Mouse (Mus musculus) hindbrain, embryonic 12.5 days (tissue): ENCODE measurements around the gene Lhfp. TPM values are rescaled to one million over a fixed set of nuclear protein-coding genes. Genes with fewer than 3 reads are reported as not detected.

Source experiments
- ATAC-seq: fragments of 200-750 bp; cut with Nextera tagmentation; 2 replicates; pipeline ENCODE4 v1.8.0; 2017; ENCODE audit warnings: moderate TSS enrichment; ENCODE audit not compliant: low FRiP score
- H3K27ac ChIP-seq: fragments of 300-500 bp; sonication (generic); 2 replicates; pipeline ENCODE4 v1.5.1; 2016; ENCODE audit warnings: mild to moderate bottlenecking
- H3K27me3 ChIP-seq: fragments of 300-500 bp; sonication (generic); 2 replicates; pipeline ENCODE4 v1.6.1; 2016; ENCODE audit warnings: mild to moderate bottlenecking
- H3K36me3 ChIP-seq: fragments of 300-500 bp; sonication (generic); 2 replicates; pipeline ENCODE4 v1.6.1; 2016; ENCODE audit warnings: mild to moderate bottlenecking
- H3K4me1 ChIP-seq: fragments of 300-500 bp; sonication (generic); 2 replicates; pipeline ENCODE4 v1.6.1; 2016
- H3K4me2 ChIP-seq: fragments of 300-500 bp; sonication (generic); replicated peaks from 2 replicates; pipeline ENCODE4 v1.6.1; 2016; ENCODE audit warnings: mild to moderate bottlenecking
- H3K4me3 ChIP-seq: fragments of 300-500 bp; sonication (generic); 2 replicates; pipeline ENCODE4 v1.5.1; 2016; ENCODE audit warnings: mild to moderate bottlenecking
- H3K9ac ChIP-seq: fragments of 300-500 bp; sonication (generic); 2 replicates; pipeline ENCODE4 v1.6.1; 2016; ENCODE audit warnings: mild to moderate bottlenecking, moderate library complexity
- H3K9me3 ChIP-seq: fragments of 300-500 bp; sonication (generic); replicated peaks from 2 replicates; pipeline ENCODE4 v1.6.1; 2016; ENCODE audit warnings: mild to moderate bottlenecking
- WGBS: fragments of 180-500 bp; shearing (Covaris S2); methylation state at CpG from one replicate; pipeline ENCODE4 v1.1.7; 2016; 5-methylcytosine and 5-hydroxymethylcytosine counted together
- polyA plus RNA-seq: library from polyadenylated mRNA; unstranded; fragments of >200 nt; fragmentation: Nextera tagmentation; extraction: Ambion mirVana; gene quantifications from 2 replicates; pipeline ENCODE4 v1.2.1, GENCODE M21; 2016

The Lhfp gene
- polyA plus RNA-seq, 1 experiment from 2014 or later, result 64.2 TPM

DNA sequence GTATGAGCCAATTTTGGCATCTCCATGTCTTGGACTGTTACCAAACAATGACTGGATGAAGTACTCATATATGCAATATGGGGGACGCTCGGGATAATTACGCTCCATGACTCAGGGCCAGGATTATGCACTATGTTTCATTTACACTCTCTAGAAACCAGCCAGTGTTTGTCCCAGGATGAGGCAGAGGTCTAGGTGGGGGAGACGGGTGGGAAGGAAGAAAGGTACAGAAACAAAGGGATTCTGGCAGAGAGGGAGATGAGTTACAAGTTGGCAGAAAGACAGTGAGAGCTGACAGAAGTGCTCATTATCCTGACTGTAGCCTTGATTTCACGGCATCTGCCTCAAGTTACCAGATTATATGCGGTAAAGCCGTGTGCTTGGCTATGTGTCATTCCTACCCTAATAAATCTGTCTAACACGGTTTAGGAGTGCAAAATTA, 154.4 kb downstream of the Lhfp start:
- ATAC-seq, result no peak
- no peak overlapping the region for H3K9ac ChIP-seq
- H3K27me3 ChIP-seq, result no peaks in the 10 kb centered on the region
- WGBS, result 76% methylated on average over 8 of the region's 8 CpGs
- H3K4me1 ChIP-seq, result 0 out of 2 replicates have a peak, but pooled peaks cover 6% of the 10 kb centered on the region
- H3K4me2 ChIP-seq, result no peak overlapping the region
- no peaks in the 10 kb centered on the region for H3K9me3 ChIP-seq
- no peaks in the 10 kb centered on the region for H3K36me3 ChIP-seq
- H3K4me3 ChIP-seq, result no peak overlapping the region
- no peak overlapping the region for H3K27ac ChIP-seq

DNA sequence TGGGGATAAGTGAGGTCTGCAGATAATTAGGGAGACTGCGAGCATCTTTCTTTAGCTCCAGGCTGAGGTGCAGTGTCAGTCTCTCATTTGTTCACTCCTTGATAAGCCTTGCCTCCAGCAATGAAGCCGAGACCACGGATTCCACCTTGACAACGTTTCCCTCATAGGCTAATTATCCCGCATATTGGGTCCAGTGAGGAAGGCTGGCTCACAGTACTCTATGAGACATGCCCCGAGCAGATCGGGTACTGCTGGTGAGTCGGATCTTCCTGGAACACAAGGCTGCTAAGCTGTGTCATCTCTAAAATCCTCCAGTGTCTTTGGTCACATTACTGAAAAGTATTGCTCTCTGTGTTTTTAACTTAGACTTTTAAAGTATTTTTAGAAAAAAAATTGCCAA, 158.8 kb downstream of the Lhfp start:
- ATAC-seq, result no peak
- Histone ChIP-seq H3K27me3 (no peaks in the 10 kb centered on the region), H3K9ac (no peak overlapping the region), H3K27ac (no peak overlapping the region), H3K36me3 (no peaks in the 10 kb centered on the region), H3K9me3 (no peaks in the 10 kb centered on the region), H3K4me1 (peaks cover 40% of the 10 kb centered on the region), H3K4me2 (no peak overlapping the region), H3K4me3 (no peak overlapping the region)
- WGBS, result 88% methylated on average over 8 of the region's 8 CpGs

DNA sequence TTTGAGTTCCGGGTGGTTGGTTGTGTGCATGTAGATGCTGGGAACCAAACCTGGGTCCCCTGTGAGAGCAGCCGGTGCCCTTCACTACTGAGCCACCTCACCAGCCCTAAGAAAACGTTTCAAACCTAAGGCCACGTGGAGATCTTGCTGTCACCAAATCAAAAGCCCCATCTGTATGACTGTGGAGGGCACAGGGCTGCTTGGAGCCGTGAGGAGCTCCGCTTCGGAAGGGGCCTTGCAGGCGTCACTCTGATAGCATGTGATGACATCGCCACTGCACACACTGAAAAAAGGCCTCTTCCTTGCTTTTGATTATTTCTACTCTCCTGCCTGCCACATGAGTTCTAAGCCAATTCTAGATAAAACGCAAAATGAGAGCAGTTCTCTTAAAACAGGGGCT, 159.5 kb downstream of the Lhfp start:
- Histone ChIP-seq H3K4me3 (no peak overlapping the region), H3K4me2 (no peak overlapping the region), H3K9ac (no peak overlapping the region), H3K27me3 (no peaks in the 10 kb centered on the region), H3K27ac (peak overlapping the region; percentile 60; the same call in 1 of the 2 replicates), H3K4me1 (peaks cover 42% of the 10 kb centered on the region), H3K36me3 (no peaks in the 10 kb centered on the region), H3K9me3 (no peaks in the 10 kb centered on the region)
- WGBS, result 67% methylated on average over 10 of the region's 10 CpGs
- no peak for ATAC-seq

DNA sequence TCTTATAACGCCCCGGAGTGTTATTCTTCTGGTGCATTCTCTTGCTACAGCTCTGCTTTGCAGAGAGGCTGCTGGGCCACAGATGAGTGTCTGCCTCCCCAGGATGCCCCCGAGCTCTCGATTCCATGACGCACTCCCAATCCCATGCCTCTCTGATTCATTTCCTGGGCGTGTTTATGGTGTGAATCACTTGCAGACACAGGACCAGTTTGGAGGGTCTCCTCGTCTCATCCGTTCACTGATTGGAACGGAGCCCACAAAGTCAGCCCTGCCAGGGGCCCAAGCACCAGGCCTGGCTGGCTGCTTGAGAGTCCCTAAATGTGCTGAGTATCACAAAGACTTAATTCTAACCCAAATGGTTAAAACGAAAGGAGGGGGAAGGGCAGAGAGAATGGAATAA, 160.3 kb downstream of the Lhfp start:
- Histone ChIP-seq H3K4me3 (no peak overlapping the region), H3K4me2 (peak overlapping the region; percentile 9; the same call in 1 of the 2 replicates), H3K9ac (no peak overlapping the region), H3K27me3 (no peaks in the 10 kb centered on the region), H3K4me1 (peaks cover 48% of the 10 kb centered on the region), H3K36me3 (no peaks in the 10 kb centered on the region), H3K27ac (peak overlapping the region; percentile 60), H3K9me3 (no peaks in the 10 kb centered on the region)
- ATAC-seq, result peak; percentile 55
- WGBS, result 31% methylated on average over 10 of the region's 10 CpGs

DNA sequence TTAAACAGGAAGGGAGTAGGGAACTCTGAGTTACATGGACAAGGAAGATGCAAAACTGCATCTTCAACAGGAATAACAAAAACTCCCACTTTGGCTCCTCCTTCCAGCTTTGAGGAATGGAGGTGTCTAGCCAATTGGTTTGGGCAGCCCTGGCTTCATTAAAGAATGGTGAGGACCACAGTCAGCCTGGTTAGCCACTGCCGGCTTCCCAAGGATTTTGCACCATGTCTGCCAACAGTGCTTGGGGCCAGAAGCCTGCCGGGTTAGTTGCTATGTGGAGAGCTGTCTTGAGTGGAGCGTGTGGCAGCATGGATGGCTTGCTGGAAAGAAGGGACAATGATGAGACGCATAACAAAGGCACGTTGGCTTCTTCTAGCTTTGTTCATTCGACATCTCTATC, 160.9 kb downstream of the Lhfp start:
- no peak for ATAC-seq
- 29% methylated on average over 6 of the region's 6 CpGs for WGBS
- peak overlapping the region; percentile 60 for H3K27ac ChIP-seq
- no peak overlapping the region; the same call in 1 of the 2 replicates for H3K4me2 ChIP-seq
- no peaks in the 10 kb centered on the region for H3K36me3 ChIP-seq
- H3K9ac ChIP-seq, result no peak overlapping the region
- H3K27me3 ChIP-seq, result no peaks in the 10 kb centered on the region
- no peak overlapping the region for H3K4me3 ChIP-seq
- no peaks in the 10 kb centered on the region for H3K9me3 ChIP-seq
- peaks cover 53% of the 10 kb centered on the region for H3K4me1 ChIP-seq

DNA sequence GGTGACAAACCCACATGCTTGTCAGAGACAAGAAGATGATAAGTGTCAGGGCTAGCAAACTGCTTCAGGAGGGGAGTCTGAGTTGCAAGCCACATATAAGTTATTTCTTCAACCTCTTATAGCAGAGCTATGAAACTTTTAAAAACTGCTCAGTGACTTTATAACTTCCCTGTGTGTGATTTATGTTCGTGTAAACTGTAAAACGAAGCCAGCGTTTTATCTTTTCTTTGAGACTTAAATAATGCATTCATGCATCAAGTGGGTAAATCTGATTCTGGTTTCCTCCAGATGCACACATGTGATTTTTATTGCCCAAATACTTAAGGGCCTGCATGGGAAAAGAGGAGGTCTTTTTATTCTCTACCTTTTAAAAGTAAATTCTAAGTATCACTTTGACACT, 161.4 kb downstream of the Lhfp start:
- WGBS, result 90% methylated on average over 3 of the region's 3 CpGs
- Histone ChIP-seq H3K9me3 (no peaks in the 10 kb centered on the region), H3K36me3 (no peaks in the 10 kb centered on the region), H3K27me3 (no peaks in the 10 kb centered on the region), H3K4me2 (no peak overlapping the region), H3K27ac (no peak overlapping the region), H3K4me3 (no peak overlapping the region), H3K9ac (no peak overlapping the region), H3K4me1 (peaks cover 54% of the 10 kb centered on the region)
- ATAC-seq, result no peak

DNA sequence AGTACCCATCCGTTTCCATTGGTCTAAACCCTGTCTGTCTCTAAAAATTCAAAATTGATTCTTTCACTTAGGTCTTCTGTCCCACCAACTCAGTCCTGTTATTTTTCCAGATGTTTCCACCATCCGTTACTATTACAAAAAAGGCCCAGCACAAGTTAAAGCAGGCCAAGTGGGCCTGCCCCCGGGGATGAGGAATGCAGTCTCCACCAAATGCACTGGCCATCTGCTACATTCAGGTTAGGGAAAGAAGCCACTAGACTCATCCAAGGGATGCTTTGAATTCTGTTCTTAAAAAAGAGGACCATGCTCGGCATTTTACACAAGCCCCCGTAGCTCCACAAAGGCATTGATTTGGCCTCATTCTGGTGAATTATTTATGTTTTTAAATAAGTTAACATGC, 162.3 kb downstream of the Lhfp start:
- Histone ChIP-seq H3K4me2 (no peak overlapping the region), H3K9me3 (no peaks in the 10 kb centered on the region), H3K27ac (no peak overlapping the region), H3K4me1 (peaks cover 54% of the 10 kb centered on the region), H3K36me3 (no peaks in the 10 kb centered on the region), H3K9ac (no peak overlapping the region), H3K27me3 (no peaks in the 10 kb centered on the region), H3K4me3 (no peak overlapping the region)
- WGBS, result 65% methylated on average over 5 of the region's 5 CpGs
- no peak for ATAC-seq

DNA sequence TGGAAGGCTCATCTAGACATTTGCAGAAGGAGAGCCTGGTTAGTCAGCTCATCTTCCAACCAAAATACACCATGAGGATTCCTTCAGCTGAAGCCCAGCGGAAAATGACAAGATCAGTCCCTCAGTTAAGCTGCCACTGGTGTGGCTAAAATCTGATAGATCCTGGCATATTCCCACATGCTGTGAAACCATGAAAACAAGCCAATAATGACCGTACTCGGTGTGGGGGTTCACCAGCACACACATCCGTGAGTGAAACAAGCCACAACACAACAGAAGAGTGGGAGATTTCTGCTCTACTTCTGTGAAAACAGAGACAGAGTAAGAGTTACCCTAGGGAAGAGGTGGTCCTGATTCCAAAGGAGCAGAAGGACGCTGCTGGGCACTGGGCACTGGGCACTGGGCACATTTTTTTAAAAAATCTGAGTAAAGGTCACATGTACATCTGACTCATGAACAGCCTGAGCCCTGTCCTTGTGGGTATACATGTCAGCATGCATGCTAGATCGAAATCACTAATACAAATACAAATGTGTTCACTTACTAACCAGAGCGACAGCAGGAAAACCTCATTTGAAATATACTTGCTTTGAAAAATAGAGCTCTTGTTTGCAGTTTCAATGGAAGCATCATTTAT, 163.1 kb downstream of the Lhfp start:
- peak overlapping the region; percentile 48; the same call in 1 of the 2 replicates for H3K27ac ChIP-seq
- H3K27me3 ChIP-seq, result no peaks in the 10 kb centered on the region
- H3K4me1 ChIP-seq, result peaks cover 57% of the 10 kb centered on the region
- H3K4me3 ChIP-seq, result no peak overlapping the region
- no peak for ATAC-seq
- no peak overlapping the region for H3K9ac ChIP-seq
- no peaks in the 10 kb centered on the region for H3K9me3 ChIP-seq
- WGBS, result 73% methylated on average over 7 of the region's 7 CpGs
- H3K36me3 ChIP-seq, result no peaks in the 10 kb centered on the region
- no peak overlapping the region for H3K4me2 ChIP-seq

DNA sequence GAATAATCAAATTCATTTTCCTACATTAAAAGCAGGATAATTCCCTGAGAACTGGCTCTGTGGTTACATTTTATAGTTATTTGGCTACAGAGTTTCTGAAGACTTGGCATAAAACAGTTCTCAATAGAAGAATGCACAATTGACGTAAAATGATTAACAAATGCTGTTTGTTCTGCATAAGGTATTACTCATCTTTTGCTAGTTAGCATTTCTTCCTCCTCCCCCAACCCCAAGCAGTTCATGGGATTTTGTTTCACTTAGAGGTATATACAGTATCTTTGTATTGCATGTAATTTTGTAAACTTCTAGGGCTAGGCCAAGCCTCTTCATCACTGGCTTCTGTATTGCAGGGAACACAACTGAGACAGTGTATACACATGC, 163.6 kb downstream of the Lhfp start:
- Histone ChIP-seq H3K36me3 (no peaks in the 10 kb centered on the region), H3K9ac (no peak overlapping the region), H3K27me3 (no peaks in the 10 kb centered on the region), H3K27ac (no peak overlapping the region), H3K9me3 (no peaks in the 10 kb centered on the region), H3K4me2 (no peak overlapping the region), H3K4me3 (no peak overlapping the region), H3K4me1 (peaks cover 61% of the 10 kb centered on the region)
- WGBS, result 91% methylated on average over 1 of the region's 1 CpGs
- ATAC-seq, result no peak

DNA sequence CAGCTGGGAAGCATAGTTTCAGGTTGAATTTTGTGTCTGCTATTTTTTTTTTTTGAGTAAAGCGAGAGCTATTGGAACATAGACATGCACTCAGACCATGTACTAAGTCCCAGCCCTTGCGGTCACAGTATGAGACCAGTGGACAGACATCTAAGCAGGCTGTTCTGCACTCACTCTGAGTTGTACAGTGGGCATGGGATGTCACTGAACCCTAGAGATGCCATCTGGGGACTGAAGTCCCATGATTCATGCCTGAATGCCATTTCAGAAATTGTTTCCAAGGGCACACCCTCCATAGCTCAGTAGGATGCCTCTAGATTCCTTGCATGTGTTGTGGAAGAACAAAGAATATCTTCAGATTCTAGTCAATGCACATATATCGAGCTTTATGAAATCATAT, 164.4 kb downstream of the Lhfp start:
- Histone ChIP-seq H3K27me3 (no peaks in the 10 kb centered on the region), H3K9me3 (no peaks in the 10 kb centered on the region), H3K4me3 (no peak overlapping the region), H3K4me1 (peaks cover 60% of the 10 kb centered on the region), H3K9ac (no peak overlapping the region), H3K4me2 (no peak overlapping the region), H3K36me3 (no peaks in the 10 kb centered on the region), H3K27ac (0 out of 2 replicates have a peak overlapping the region, but pooled peaks have one; percentile 40)
- 81% methylated on average over 3 of the region's 3 CpGs for WGBS
- ATAC-seq, result no peak

DNA sequence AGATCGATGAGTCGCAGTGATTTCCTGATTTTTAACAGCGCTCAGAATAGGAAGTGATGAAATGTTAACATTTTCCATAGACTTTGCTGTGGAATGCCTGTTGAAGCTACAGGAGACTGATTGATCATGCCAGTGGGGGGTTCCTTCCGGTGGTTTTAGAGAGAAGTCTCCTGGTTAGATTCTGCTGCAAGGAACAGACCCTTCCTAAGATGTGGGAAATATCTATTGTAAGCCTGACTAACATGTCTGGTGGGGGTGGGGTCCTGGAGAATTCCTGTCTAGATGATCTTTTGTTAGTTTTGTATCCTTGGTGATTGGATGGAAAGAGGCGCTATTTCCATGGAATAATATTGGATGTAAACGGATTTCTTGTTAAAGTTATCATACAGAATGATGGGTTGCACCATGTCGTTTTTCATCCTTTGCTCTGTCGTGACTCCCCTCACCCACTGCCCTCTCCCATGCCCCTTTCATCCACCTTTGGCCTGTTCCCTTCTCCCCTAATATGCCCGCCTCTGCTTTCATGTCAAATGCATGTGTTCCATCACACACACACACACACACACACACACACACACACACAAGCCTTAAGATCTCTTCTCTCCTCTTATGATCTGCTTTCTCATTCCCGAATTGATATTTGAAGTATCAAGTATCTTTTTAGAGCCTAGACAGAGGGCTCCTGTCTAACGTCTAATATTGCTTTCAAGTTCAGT, 165.3 kb downstream of the Lhfp start:
- no peak overlapping the region for H3K9ac ChIP-seq
- 14% methylated on average over 11 of the region's 11 CpGs for WGBS
- H3K4me3 ChIP-seq, result no peak overlapping the region
- H3K27me3 ChIP-seq, result no peaks in the 10 kb centered on the region
- peak overlapping the region; percentile 29 for H3K4me2 ChIP-seq
- no peaks in the 10 kb centered on the region for H3K36me3 ChIP-seq
- peak overlapping the region; percentile 68 for H3K27ac ChIP-seq
- ATAC-seq, result peak; percentile 55
- H3K4me1 ChIP-seq, result peaks cover 61% of the 10 kb centered on the region
- H3K9me3 ChIP-seq, result no peaks in the 10 kb centered on the region

DNA sequence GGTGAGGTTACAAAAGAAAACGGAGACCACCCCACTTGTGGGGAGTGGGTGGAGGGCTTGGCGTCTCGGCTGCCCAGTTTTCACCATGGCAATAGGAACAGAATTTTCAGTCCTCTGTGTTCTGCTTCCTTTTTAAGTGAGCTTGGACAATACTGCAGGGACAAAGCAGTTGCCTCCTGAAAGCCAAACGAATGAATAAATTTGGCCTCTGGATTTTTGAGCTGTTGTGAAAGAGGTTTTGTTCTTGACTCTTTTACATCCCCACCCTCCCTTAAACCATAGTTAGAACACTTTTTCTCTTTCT, 165.8 kb downstream of the Lhfp start:
- H3K27ac ChIP-seq, result peak overlapping the region; percentile 68
- 16% methylated on average over 4 of the region's 4 CpGs for WGBS
- H3K4me1 ChIP-seq, result peaks cover 56% of the 10 kb centered on the region
- H3K4me3 ChIP-seq, result no peak overlapping the region
- peak; percentile 72 for ATAC-seq
- H3K27me3 ChIP-seq, result no peaks in the 10 kb centered on the region
- peak overlapping the region; percentile 29; the same call in 1 of the 2 replicates for H3K4me2 ChIP-seq
- no peak overlapping the region for H3K9ac ChIP-seq
- no peaks in the 10 kb centered on the region for H3K36me3 ChIP-seq
- no peaks in the 10 kb centered on the region for H3K9me3 ChIP-seq
